Mouse (Mus musculus): ENCODE measurements around the gene Rbfox3.

GRCm38 (mm10) chr11:118503418-118504179 is 407.8 kb downstream of the Rbfox3 start:
- no peak for TF ChIP-seq POLR2A (IDR thresholded peaks at IDR 0.05; ENCODE audit: insufficient read length, low read depth)
- no peak for TF ChIP-seq MAX (IDR thresholded peaks at IDR 0.05; ENCODE audit: low read depth)
- no peak for TF ChIP-seq USF1 (IDR thresholded peaks at IDR 0.05; ENCODE audit: low read depth)
- no peak for TF ChIP-seq POLR2AphosphoS2 (IDR thresholded peaks at IDR 0.05; ENCODE audit: insufficient read length, low read depth)
- no peak for TF ChIP-seq REST (IDR thresholded peaks at IDR 0.05; ENCODE audit: insufficient read depth, insufficient read length)
- no peak for TF ChIP-seq E2F4 (IDR thresholded peaks at IDR 0.05; ENCODE audit: insufficient read depth)
- no peak for TF ChIP-seq CEBPB (IDR thresholded peaks at IDR 0.05; ENCODE audit: insufficient read depth, poor library complexity, severe bottlenecking)
- TF ChIP-seq TCF12 (IDR thresholded peaks at IDR 0.05; ENCODE audit: insufficient read depth, poor library complexity, severe bottlenecking): no peak
- no peak for TF ChIP-seq MYOG (IDR thresholded peaks at IDR 0.05; ENCODE audit: control insufficient read depth in 1 of 3, insufficient read depth in 1 of 3, insufficient read length in 2 of 3, low read depth in 2 of 3)
- no peak for TF ChIP-seq SRF (IDR thresholded peaks at IDR 0.05; ENCODE audit: control insufficient read depth, insufficient read length, low read depth)
- TF ChIP-seq MYOD1 (IDR thresholded peaks at IDR 0.05; ENCODE audit: control insufficient read depth in 1 of 3, insufficient read length in 2 of 3, low read depth in 2 of 3): no peak
- TF ChIP-seq TCF3 (IDR thresholded peaks at IDR 0.05; ENCODE audit: insufficient read length, low read depth): no peak

Measured in myocyte (in vitro differentiated cells).